Mouse (Mus musculus) activated CD4-positive, CD25-positive, alpha-beta regulatory T cell (primary cell): Measurements from ENCODE around the gene Msx2. TPM values are rescaled to one million over a fixed set of nuclear protein-coding genes. Genes with fewer than 3 reads are reported as not detected.

ENCODE experiments used
- polyA plus RNA-seq, 2 experiments: library from polyadenylated mRNA; unstranded; fragments of 100-300 nt; shearing (Covaris generic); gene quantifications; one replicate each; pipeline ENCODE4 v1.2.1; 2017

The Msx2 gene
- not detected for polyA plus RNA-seq

DNA sequence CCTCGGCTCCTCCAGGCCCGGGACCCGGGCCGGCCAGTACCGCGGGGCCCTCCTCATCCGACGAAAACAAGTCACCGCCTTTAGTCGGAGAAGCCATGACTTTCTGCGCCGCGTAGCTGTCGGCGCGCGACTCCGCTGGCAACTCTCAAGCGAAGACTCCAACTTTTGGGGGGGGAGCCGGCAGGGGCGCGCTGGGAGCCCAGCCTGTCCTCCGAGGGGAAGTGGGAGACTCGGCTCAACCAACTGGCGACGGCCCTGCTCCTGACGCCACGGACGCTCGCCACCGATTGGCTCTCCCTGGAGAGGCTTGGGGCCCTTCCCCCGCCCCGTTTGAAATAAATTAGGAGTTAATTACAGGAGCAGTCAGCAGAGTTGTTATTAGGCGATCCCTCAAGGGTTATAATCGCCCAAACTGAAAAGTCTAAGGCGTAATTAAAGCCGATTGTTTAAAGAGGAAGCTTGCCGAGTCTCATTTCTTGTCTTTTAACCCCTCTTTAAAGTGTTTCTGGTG, at the start of gene Msx2:
Gene Msx2 (minus strand): TSS at position 461 of the 511 bp plus-strand sequence.

Other genes starting within 250 kb of the Msx2 start
- not detected for gene Ror2, start 186.9 kb downstream of the Msx2 start, polyA plus RNA-seq
- gene Sptlc1, start 95.7 kb downstream of the Msx2 start, polyA plus RNA-seq: 10 to 100 TPM; 35.2 to 44.4 TPM